Mouse (Mus musculus): ENCODE measurements at regions not wholly inside any gene's neighbourhood (a gene's known extent, or its start where the extent isn't known, plus 50 kb on each side); places are given as distances from the start of the nearest gene placed in this dataset.
"Not testable (repeated sequence)": the region's sequence is repeated elsewhere in the genome, so short reads cannot be mapped to it uniquely, and the experiment has no call there.

- TF ChIP-seq FLI1 (IDR thresholded peaks at IDR 0.05; ENCODE audit: low read length) (no peak), GATA1 (IDR thresholded peaks at IDR 0.05; ENCODE audit: borderline replicate concordance, low read length) (no peak)
- no peaks in the 10 kb centered on the region for H3K9me3 ChIP-seq
- H3K4me3 ChIP-seq (replicated peaks): no peak overlapping the region
- no peaks in the 10 kb centered on the region for H3K4me1 ChIP-seq
- H3K27me3 ChIP-seq (replicated peaks): no peaks in the 10 kb centered on the region
- H3K36me3 ChIP-seq (replicated peaks; ENCODE audit: low read length): no peaks in the 10 kb centered on the region
Observed at GRCm38 (mm10) chr10:34667203-34667602, 184.0 kb downstream of the Frk start.

- no peak overlapping the region for H3K4me3 ChIP-seq (replicated peaks)
- H3K27me3 ChIP-seq (replicated peaks): no peaks in the 10 kb centered on the region
- no peaks in the 10 kb centered on the region; the same call in 1 of the 2 replicates for H3K9me3 ChIP-seq
- TF ChIP-seq FLI1 (IDR thresholded peaks at IDR 0.05; ENCODE audit: low read length): no peak
- no peak for TF ChIP-seq GATA1 (IDR thresholded peaks at IDR 0.05; ENCODE audit: borderline replicate concordance, low read length)
- no peaks in the 10 kb centered on the region for H3K4me1 ChIP-seq
- no peaks in the 10 kb centered on the region for H3K36me3 ChIP-seq (replicated peaks; ENCODE audit: low read length)
Observed at GRCm38 (mm10) chr10:34667735-34668439, 184.7 kb downstream of the Frk start.

- Histone ChIP-seq H3K4me3 (replicated peaks) (no peak overlapping the region), H3K27me3 (replicated peaks) (no peaks in the 10 kb centered on the region), H3K36me3 (replicated peaks; ENCODE audit: low read length) (no peaks in the 10 kb centered on the region), H3K4me1 (no peaks in the 10 kb centered on the region), H3K9me3 (no peaks in the 10 kb centered on the region; the same call in 1 of the 2 replicates)
- TF ChIP-seq GATA1 (IDR thresholded peaks at IDR 0.05; ENCODE audit: borderline replicate concordance, low read length) (no peak), FLI1 (IDR thresholded peaks at IDR 0.05; ENCODE audit: low read length) (no peak)
Observed at GRCm38 (mm10) chr10:34671791-34672190, 188.6 kb downstream of the Frk start.

GRCm38 (mm10) chr10:34699414-34699813 is 216.2 kb downstream of the Frk start:
- H3K27me3 ChIP-seq (replicated peaks); H3K9me3 ChIP-seq; H3K4me1 ChIP-seq; H3K36me3 ChIP-seq (replicated peaks; ENCODE audit: low read length); H3K4me3 ChIP-seq (replicated peaks): not testable (repeated sequence)

- Histone ChIP-seq H3K9me3 (no peaks in the 10 kb centered on the region), H3K27me3 (replicated peaks) (no peaks in the 10 kb centered on the region), H3K4me1 (no peaks in the 10 kb centered on the region), H3K36me3 (replicated peaks; ENCODE audit: low read length) (no peaks in the 10 kb centered on the region), H3K4me3 (replicated peaks) (no peak overlapping the region)
- no peak for TF ChIP-seq FLI1 (IDR thresholded peaks at IDR 0.05; ENCODE audit: low read length)
- no peak for TF ChIP-seq GATA1 (IDR thresholded peaks at IDR 0.05; ENCODE audit: borderline replicate concordance, low read length)
Observed at GRCm38 (mm10) chr10:34701956-34702355, 218.8 kb downstream of the Frk start.

GRCm38 (mm10) chr10:34705416-34705815 is 222.2 kb downstream of the Frk start:
- H3K27me3 ChIP-seq (replicated peaks): no peaks in the 10 kb centered on the region
- no peaks in the 10 kb centered on the region for H3K36me3 ChIP-seq (replicated peaks; ENCODE audit: low read length)
- no peaks in the 10 kb centered on the region for H3K4me1 ChIP-seq
- no peak overlapping the region for H3K4me3 ChIP-seq (replicated peaks)
- no peaks in the 10 kb centered on the region for H3K9me3 ChIP-seq
- TF ChIP-seq FLI1 (IDR thresholded peaks at IDR 0.05; ENCODE audit: low read length) (no peak), GATA1 (IDR thresholded peaks at IDR 0.05; ENCODE audit: borderline replicate concordance, low read length) (no peak)

GRCm38 (mm10) chr10:34731249-34731648 is 248.1 kb downstream of the Frk start:
- Histone ChIP-seq H3K4me3 (replicated peaks) (no peak overlapping the region), H3K4me1 (no peaks in the 10 kb centered on the region), H3K27me3 (replicated peaks) (no peaks in the 10 kb centered on the region), H3K36me3 (replicated peaks; ENCODE audit: low read length) (no peaks in the 10 kb centered on the region), H3K9me3 (peaks cover 6% of the 10 kb centered on the region; the same call in 1 of the 2 replicates)
- TF ChIP-seq GATA1 (IDR thresholded peaks at IDR 0.05; ENCODE audit: borderline replicate concordance, low read length): no peak
- TF ChIP-seq FLI1 (IDR thresholded peaks at IDR 0.05; ENCODE audit: low read length): no peak

- H3K27me3 ChIP-seq (replicated peaks): no peaks in the 10 kb centered on the region
- H3K36me3 ChIP-seq (replicated peaks; ENCODE audit: low read length): no peaks in the 10 kb centered on the region
- H3K4me3 ChIP-seq (replicated peaks): no peak overlapping the region
- H3K4me1 ChIP-seq: no peaks in the 10 kb centered on the region
- H3K9me3 ChIP-seq: no peaks in the 10 kb centered on the region
- no peak for TF ChIP-seq GATA1 (IDR thresholded peaks at IDR 0.05; ENCODE audit: borderline replicate concordance, low read length)
Observed at GRCm38 (mm10) chr10:34762426-34762825, 279.2 kb downstream of the Frk start.

- no peaks in the 10 kb centered on the region for H3K9me3 ChIP-seq
- H3K27me3 ChIP-seq (replicated peaks): no peaks in the 10 kb centered on the region
- no peaks in the 10 kb centered on the region for H3K36me3 ChIP-seq (replicated peaks; ENCODE audit: low read length)
- no peak overlapping the region for H3K4me3 ChIP-seq (replicated peaks)
- no peak for TF ChIP-seq FLI1 (IDR thresholded peaks at IDR 0.05; ENCODE audit: low read length)
- no peak for TF ChIP-seq GATA1 (IDR thresholded peaks at IDR 0.05; ENCODE audit: borderline replicate concordance, low read length)
- no peaks in the 10 kb centered on the region for H3K4me1 ChIP-seq
Observed at GRCm38 (mm10) chr10:34792099-34792498, 308.9 kb downstream of the Frk start.

- Histone ChIP-seq H3K9me3 (peaks cover 8% of the 10 kb centered on the region; the same call in 1 of the 2 replicates), H3K36me3 (replicated peaks; ENCODE audit: low read length) (no peaks in the 10 kb centered on the region), H3K4me1 (no peaks in the 10 kb centered on the region), H3K27me3 (replicated peaks) (no peaks in the 10 kb centered on the region), H3K4me3 (replicated peaks) (no peak overlapping the region)
- TF ChIP-seq FLI1 (IDR thresholded peaks at IDR 0.05; ENCODE audit: low read length) (no peak), GATA1 (IDR thresholded peaks at IDR 0.05; ENCODE audit: borderline replicate concordance, low read length) (no peak)
Observed at GRCm38 (mm10) chr10:34811131-34811530, 327.9 kb downstream of the Frk start.

- TF ChIP-seq FLI1 (IDR thresholded peaks at IDR 0.05; ENCODE audit: low read length) (no peak), GATA1 (IDR thresholded peaks at IDR 0.05; ENCODE audit: borderline replicate concordance, low read length) (no peak)
- Histone ChIP-seq H3K36me3 (replicated peaks; ENCODE audit: low read length) (no peaks in the 10 kb centered on the region), H3K4me3 (replicated peaks) (no peak overlapping the region), H3K9me3 (no peaks in the 10 kb centered on the region), H3K4me1 (no peaks in the 10 kb centered on the region), H3K27me3 (replicated peaks) (no peaks in the 10 kb centered on the region)
Observed at GRCm38 (mm10) chr10:34824121-34824520, 340.9 kb downstream of the Frk start.

Measured in megakaryocyte, embryonic 14.5 days (primary cell).